Comparison of ENCODE assay signal across 8 mouse cellular contexts in the genomic region with DNA sequence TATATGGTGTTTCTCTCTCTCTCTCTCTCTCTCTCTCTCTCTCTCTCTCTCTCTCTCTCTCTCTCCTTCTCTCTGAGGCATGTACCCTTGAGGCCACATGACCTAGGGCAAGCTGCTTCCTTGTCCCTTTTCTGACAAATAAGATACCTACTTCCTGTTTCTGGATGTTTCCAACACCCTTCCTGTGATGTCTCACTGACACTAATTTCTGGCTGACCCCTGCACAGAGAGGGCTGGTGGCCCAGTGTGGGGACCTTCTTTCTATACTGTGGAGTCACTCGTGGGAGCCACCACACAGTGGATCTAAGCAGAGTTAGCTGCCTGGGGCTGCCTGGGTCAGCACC. TPM values are rescaled to one million over a fixed set of nuclear protein-coding genes. Genes with fewer than 3 reads are reported as not detected.
DNase-seq lines count a peak whose midpoint lies in the region; ATAC-seq lines count a peak whose summit lies in the region.
"Had no signal": no experiment of that assay in that cellular context is flagged by ENCODE, and none has a peak within 500 bp of the region (broad histone marks: within the 10 kb centered on the region; RNA-seq: fewer than 3 reads in every experiment).

No protein-coding gene starts in this region.

- peaks cover 44% of the 10 kb centered on the region for H3K4me1 ChIP-seq in kidney, embryonic 15.5 days
- peaks cover 7% of the 10 kb centered on the region for H3K4me1 ChIP-seq in hindbrain, embryonic 13.5 days (replicated peaks)

- H3K36me3 ChIP-seq in kidney, embryonic 15.5 days: no peaks in the 10 kb centered on the region
- no peaks in the 10 kb centered on the region for H3K36me3 ChIP-seq in hindbrain, embryonic 13.5 days
- H3K36me3 ChIP-seq: embryonic facial prominence, embryonic 13.5 days had no signal

- H3K4me2 ChIP-seq in kidney, embryonic 15.5 days: no peak overlapping the region
- no peak overlapping the region for H3K4me2 ChIP-seq in hindbrain, embryonic 13.5 days
- H3K4me2 ChIP-seq: embryonic facial prominence, embryonic 13.5 days had no signal

- ATAC-seq in kidney, embryonic 15.5 days (replicated peaks; ENCODE audit: low FRiP score): no peak
- peak; percentile 38 to 57; a peak in 3 of 4 replicates for ATAC-seq in hematopoietic stem cell, adult 5-6 weeks (replicated peaks in 1 of 2; ENCODE audit: insufficient read depth in 1 of 2, low FRiP score in 2 of 2, low TSS enrichment in 1 of 2, low read depth in 1 of 2, poor library complexity in 2 of 2, severe bottlenecking in 2 of 2)
- ATAC-seq in hindbrain, embryonic 13.5 days (ENCODE audit: low FRiP score): no peak

- H3K27ac ChIP-seq in kidney, embryonic 15.5 days: peak overlapping the region; percentile 7; the same call in 1 of the 2 replicates
- no peak overlapping the region for H3K27ac ChIP-seq in hindbrain, embryonic 13.5 days
- H3K27ac ChIP-seq: embryonic facial prominence, embryonic 13.5 days had no signal

- H3K4me3 ChIP-seq in kidney, embryonic 15.5 days (replicated peaks): no peak overlapping the region
- H3K4me3 ChIP-seq in hindbrain, embryonic 13.5 days: no peak overlapping the region
- H3K4me3 ChIP-seq: embryonic facial prominence, embryonic 13.5 days had no signal

- 28% methylated on average over 1 of the region's 1 CpGs for WGBS in kidney, embryonic 15.5 days
- WGBS in hindbrain, embryonic 13.5 days: 39% methylated on average over 1 of the region's 1 CpGs

- DNase-seq in kidney, adult 8-10 months: no peak
- peak; percentile 28 for DNase-seq in MN1 (ENCODE audit: low spot score)
- DNase-seq in naive thymus-derived CD4-positive, alpha-beta T cell, adult 2 months (ENCODE audit: low read depth): peak; percentile 10
- DNase-seq in cerebellum, adult 9-10 months: no peak

- no peak overlapping the region for H3K9ac ChIP-seq in kidney, embryonic 15.5 days
- no peak overlapping the region for H3K9ac ChIP-seq in hindbrain, embryonic 13.5 days
- H3K9ac ChIP-seq: embryonic facial prominence, embryonic 13.5 days had no signal

- H3K27me3 ChIP-seq in kidney, embryonic 15.5 days: no peaks in the 10 kb centered on the region
- no peaks in the 10 kb centered on the region for H3K27me3 ChIP-seq in hindbrain, embryonic 13.5 days
- H3K27me3 ChIP-seq: embryonic facial prominence, embryonic 13.5 days had no signal

- H3K9me3 ChIP-seq in kidney, embryonic 15.5 days (replicated peaks): no peaks in the 10 kb centered on the region
- H3K9me3 ChIP-seq in hindbrain, embryonic 13.5 days: no peaks in the 10 kb centered on the region
- H3K9me3 ChIP-seq: embryonic facial prominence, embryonic 13.5 days had no signal

RNA-seq across cellular contexts. Expression of gene Plpp1, which starts 40.1 kb away (rescaled TPM):
- 78.7 and 94.8 TPM in 2 replicates for polyA plus RNA-seq in kidney, embryonic 15.5 days (2015; fragmentation: Nextera tagmentation; extraction: Ambion mirVana)
- 0.63 and 3.2 TPM in 2 replicates for total RNA-seq in hematopoietic stem cell, adult 5-6 weeks (2017)
- polyA plus RNA-seq in hindbrain, embryonic 13.5 days (2015; fragmentation: Nextera tagmentation; extraction: Ambion mirVana): 51.7 and 53.3 TPM in 2 replicates

Comparison
In these comparisons a context has a peak if more than half of its experiments do, and no peak if none do; other contexts are left out.
1. ATAC-seq: peak in hematopoietic stem cell, adult 5-6 weeks (2 of 2); none in kidney, embryonic 15.5 days (single experiment) and hindbrain, embryonic 13.5 days (single experiment).
2. DNase-seq: peak in MN1 (single experiment) and naive thymus-derived CD4-positive, alpha-beta T cell, adult 2 months (single experiment); none in kidney, adult 8-10 months (0 of 2) and cerebellum, adult 9-10 months (single experiment).